Mouse (Mus musculus) testis, adult 2 months (tissue): ENCODE measurements at regions not wholly inside any gene's neighbourhood (a gene's known extent, or its start where the extent isn't known, plus 50 kb on each side); places are given as distances from the start of the nearest gene placed in this dataset.
A peak's percentile ranks its signal among the peaks of the same experiment; 100 is the strongest.

Experiments
- H3K27ac ChIP-seq: fragments of 200-500 bp; 2 replicates; pipeline ENCODE4 v1.5.1; 2012; ENCODE audit warnings: low read depth, low read length; ENCODE audit not compliant: control insufficient read depth, insufficient read depth
- H3K27me3 ChIP-seq: fragments of 200-500 bp; 2 replicates; pipeline ENCODE4 v1.6.1; 2012; ENCODE audit warnings: mild to moderate bottlenecking, low read length, moderate library complexity; ENCODE audit not compliant: control insufficient read depth, insufficient read depth
- H3K36me3 ChIP-seq: fragments of 200-500 bp; 2 replicates; pipeline ENCODE4 v1.6.1; 2012; ENCODE audit warnings: mild to moderate bottlenecking, low read length; ENCODE audit not compliant: control insufficient read depth, insufficient read depth
- H3K4me1 ChIP-seq: fragments of 200-500 bp; 2 replicates; pipeline ENCODE4 v1.6.1; 2012; ENCODE audit warnings: low read length; ENCODE audit not compliant: control insufficient read depth, insufficient read depth
- H3K4me3 ChIP-seq: fragments of 200-500 bp; 2 replicates; pipeline ENCODE4 v1.5.1; 2012; ENCODE audit warnings: low read depth, mild to moderate bottlenecking, low read length, moderate library complexity, mixed read lengths; ENCODE audit not compliant: control insufficient read depth
- CTCF ChIP-seq: fragments of 200-500 bp; IDR thresholded peaks from 2 replicates; pipeline ENCODE4 v1.5.1; 2012; ENCODE audit warnings: low read depth, mild to moderate bottlenecking, inconsistent platforms, low read length, moderate library complexity; ENCODE audit not compliant: control insufficient read depth, insufficient read depth, insufficient replicate concordance
- POLR2A ChIP-seq: fragments of 200-500 bp; IDR thresholded peaks from 2 replicates; pipeline ENCODE4 v1.6.1; 2012; ENCODE audit warnings: low read depth, mild to moderate bottlenecking, inconsistent platforms, low read length, moderate library complexity; ENCODE audit not compliant: control insufficient read depth

DNA sequence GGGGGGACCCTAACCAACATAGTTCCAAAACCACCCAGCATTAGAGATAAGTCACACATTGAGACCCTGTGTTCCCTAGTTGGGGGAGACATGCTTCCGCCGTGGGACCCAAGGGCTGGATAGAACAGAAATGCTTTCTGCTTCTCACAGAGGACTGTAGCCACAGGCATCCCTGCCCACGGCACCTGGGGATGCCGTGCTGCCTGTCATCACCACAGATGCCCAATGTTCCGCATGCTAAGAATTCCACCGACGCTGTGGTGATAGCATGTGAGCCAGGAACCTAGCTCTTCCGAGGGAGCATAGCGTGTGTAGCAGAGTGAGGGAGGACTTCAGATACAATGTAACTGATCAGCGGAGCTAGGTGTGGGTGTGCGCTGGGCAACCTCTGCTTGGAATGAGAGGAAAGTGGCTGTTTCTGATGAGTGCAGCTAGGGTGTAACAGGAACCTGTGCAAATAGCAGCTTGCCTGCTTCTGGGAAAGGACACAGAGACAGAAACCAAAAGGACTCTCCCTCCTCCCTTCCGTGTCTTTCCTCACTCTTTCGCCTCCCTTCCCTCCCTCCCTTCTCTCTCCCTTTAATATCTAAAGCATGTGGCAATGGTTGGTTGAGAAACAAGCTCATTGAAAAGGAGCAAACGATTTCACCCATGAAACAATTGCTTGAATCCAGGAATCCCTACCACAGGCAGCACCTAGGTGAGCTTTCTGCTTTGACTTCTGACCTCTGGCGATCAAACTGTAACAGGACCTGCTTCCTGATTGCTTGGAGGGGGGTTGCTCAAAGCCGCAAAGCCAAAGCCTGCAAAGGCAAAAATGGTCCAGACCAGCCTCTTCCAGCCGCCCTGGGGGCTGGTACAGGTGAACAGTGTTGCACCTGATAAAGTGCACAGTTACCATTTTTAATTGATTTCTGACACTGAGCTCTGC, 102.3 kb downstream of the Gm26897 start:
- H3K4me3 ChIP-seq = no peak overlapping the region
- no peaks in the 10 kb centered on the region for H3K27me3 ChIP-seq
- H3K4me1 ChIP-seq = no peaks in the 10 kb centered on the region
- TF ChIP-seq CTCF (no peak), POLR2A (no peak)
- H3K36me3 ChIP-seq = no peaks in the 10 kb centered on the region
- no peak overlapping the region for H3K27ac ChIP-seq

DNA sequence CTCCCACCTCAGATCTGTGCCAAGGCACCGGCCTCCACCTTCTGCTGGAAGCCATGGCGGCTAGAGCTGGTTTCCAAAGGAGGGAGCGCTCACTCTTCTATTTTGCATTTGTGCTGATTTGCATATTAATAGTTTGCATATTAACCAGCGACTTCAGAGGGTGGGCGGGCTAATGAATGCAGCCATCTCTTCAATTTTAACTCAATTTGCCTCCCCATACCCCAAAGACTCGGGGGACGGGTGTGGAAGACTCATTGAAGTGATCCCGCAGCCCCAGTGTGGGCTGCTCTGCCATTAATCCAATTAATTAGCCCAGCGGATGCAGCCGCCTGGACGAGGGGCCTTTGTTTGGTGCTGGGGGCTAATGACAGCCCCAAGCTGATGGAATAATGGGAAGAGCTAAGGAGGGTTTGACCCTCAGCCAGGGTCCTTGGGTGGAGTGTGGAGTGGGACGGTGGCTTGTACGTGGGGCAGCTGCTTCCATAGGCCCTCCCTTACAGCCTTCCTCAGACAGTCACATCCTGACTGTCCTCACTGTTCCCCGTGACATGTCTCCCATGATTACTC, 103.0 kb downstream of the Gm26897 start:
- no peaks in the 10 kb centered on the region for H3K27me3 ChIP-seq
- TF ChIP-seq POLR2A (no peak), CTCF (no peak)
- no peaks in the 10 kb centered on the region for H3K4me1 ChIP-seq
- no peak overlapping the region for H3K4me3 ChIP-seq
- no peaks in the 10 kb centered on the region for H3K36me3 ChIP-seq
- H3K27ac ChIP-seq = no peak overlapping the region

DNA sequence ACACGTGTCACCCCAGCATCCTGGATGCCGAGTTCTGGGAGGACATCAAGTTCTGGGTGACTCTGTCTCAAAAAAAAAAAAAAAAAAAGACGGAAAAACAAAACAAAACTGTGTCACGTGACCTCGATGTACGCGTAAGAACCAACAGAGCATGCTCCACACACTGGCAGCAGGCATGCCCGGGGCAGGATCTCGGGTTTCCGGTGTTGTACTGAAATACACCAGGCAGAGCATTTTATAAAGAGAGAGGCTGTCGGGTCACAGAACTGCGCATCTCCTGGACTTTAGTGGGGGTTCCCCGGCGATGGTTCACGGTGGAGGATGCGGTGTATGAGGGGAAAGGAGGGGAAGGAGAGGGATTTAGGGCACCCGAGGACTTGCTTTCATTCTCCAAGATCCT, 108.7 kb downstream of the Gm26897 start:
- Histone ChIP-seq H3K27ac (no peak overlapping the region), H3K4me1 (no peaks in the 10 kb centered on the region), H3K36me3 (no peaks in the 10 kb centered on the region), H3K4me3 (no peak overlapping the region), H3K27me3 (no peaks in the 10 kb centered on the region)
- TF ChIP-seq CTCF (no peak), POLR2A (no peak)

DNA sequence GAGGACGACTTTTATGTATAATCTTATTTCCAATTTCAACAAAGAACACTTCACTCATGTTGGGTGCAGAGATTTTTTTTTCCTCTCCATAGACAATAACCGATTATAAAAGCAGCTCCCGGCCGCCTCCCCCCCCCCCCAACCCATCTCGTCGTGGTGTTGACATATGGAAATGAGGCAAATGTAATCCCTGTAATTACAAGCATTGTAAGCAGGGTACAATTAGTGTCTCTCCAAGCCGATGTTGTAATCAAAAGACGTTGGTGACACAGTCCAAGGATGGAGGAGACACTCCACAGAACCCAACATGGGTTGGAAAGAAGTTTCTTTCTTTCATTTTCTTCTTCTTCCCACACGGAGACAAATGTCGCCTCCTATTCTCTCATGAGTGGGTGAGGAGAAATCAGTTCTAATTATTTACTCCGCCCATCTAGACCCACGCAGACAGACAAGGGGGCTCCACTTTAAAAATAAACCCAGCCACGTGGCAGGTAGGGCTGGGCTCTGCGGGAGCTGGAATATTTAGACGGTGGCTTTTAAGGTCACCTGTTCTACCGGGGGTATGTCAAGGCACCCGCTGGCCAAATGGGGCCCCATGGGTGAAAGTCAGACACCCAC, 110.0 kb downstream of the Gm26897 start:
- Histone ChIP-seq H3K36me3 (no peaks in the 10 kb centered on the region), H3K4me3 (no peak overlapping the region), H3K27me3 (no peaks in the 10 kb centered on the region), H3K4me1 (no peaks in the 10 kb centered on the region), H3K27ac (no peak overlapping the region)
- no peak for TF ChIP-seq POLR2A
- TF ChIP-seq CTCF = no peak

DNA sequence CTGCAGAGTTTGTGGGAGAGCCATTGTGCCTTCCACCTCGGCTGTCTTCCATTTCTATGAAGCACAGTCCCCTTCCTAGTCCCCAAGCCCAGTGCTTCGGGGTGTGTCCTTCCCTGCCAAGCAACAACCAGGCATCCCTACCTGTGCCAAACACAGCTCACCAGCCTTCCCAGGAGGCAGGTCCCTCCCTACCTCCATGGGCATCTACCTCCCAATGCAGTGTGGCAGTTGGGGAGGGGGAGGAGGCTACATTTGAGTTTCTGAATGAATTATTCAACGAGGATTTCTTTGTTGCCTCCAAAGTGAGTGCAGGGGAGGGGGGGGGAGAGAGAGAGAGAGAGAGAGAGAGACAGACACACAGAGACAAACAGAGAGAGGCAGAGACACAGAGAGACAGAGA, 110.8 kb downstream of the Gm26897 start:
- Histone ChIP-seq H3K27me3 (no peaks in the 10 kb centered on the region), H3K36me3 (no peaks in the 10 kb centered on the region), H3K4me3 (no peak overlapping the region), H3K27ac (no peak overlapping the region), H3K4me1 (no peaks in the 10 kb centered on the region)
- TF ChIP-seq POLR2A = no peak
- TF ChIP-seq CTCF = no peak

DNA sequence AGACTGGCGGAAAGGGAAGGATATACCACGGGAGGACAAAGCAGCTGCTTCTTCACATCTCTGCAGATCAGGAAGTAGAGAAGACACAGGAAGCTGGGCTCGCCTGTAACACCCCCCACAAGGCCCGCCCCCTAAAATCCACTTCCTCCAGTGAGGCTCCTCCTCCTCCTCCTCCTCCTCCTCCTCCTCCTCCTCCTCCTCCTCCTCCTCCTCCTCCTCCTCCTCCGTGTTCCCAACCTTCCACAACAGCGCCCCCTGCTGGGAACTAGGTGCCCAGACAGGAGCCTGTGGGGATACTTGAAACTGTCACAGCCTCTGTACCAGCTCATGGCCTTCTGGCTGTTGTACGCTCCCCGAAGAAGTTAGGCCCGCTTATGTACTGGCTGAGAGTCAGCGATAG, 115.2 kb downstream of the Gm26897 start:
- Histone ChIP-seq H3K27me3 (no peaks in the 10 kb centered on the region), H3K27ac (no peak overlapping the region), H3K4me3 (no peak overlapping the region), H3K36me3 (no peaks in the 10 kb centered on the region), H3K4me1 (no peaks in the 10 kb centered on the region)
- TF ChIP-seq POLR2A (no peak), CTCF (peak; percentile 59)

DNA sequence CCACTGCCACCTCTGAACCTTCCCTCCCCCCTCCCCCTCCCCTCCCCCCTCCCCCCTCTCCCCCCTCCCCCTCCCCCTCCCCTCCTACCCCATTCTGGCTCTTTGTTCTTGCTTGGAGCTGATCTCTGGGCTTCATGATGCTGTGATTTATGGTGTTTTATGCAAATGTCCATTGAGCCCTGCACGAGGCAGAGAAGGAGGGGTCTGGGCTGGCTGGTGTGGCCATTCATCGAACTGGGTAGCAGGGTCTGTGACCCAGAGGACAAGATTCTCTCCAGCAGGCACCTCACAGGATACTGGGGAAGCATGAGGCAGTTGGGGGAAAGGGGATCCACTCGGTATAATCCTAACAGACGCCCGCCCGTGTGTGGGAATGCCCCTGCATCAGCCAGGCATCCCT, 119.0 kb downstream of the Gm26897 start:
- Histone ChIP-seq H3K4me1 (no peaks in the 10 kb centered on the region), H3K4me3 (no peak overlapping the region), H3K27ac (no peak overlapping the region), H3K27me3 (no peaks in the 10 kb centered on the region), H3K36me3 (no peaks in the 10 kb centered on the region)
- no peak for TF ChIP-seq POLR2A
- TF ChIP-seq CTCF = no peak
